Mouse (Mus musculus): ENCODE data around the gene Wee1. TPM values are rescaled to one million over a fixed set of nuclear protein-coding genes. Genes with fewer than 3 reads are reported as not detected.
"Not testable (repeated sequence)": the region's sequence is repeated elsewhere in the genome, so short reads cannot be mapped to it uniquely, and the experiment has no call there.

Gene Wee1
- total and polyA plus RNA-seq, 2 experiments, result 0.40 to 5.3 TPM

DNA sequence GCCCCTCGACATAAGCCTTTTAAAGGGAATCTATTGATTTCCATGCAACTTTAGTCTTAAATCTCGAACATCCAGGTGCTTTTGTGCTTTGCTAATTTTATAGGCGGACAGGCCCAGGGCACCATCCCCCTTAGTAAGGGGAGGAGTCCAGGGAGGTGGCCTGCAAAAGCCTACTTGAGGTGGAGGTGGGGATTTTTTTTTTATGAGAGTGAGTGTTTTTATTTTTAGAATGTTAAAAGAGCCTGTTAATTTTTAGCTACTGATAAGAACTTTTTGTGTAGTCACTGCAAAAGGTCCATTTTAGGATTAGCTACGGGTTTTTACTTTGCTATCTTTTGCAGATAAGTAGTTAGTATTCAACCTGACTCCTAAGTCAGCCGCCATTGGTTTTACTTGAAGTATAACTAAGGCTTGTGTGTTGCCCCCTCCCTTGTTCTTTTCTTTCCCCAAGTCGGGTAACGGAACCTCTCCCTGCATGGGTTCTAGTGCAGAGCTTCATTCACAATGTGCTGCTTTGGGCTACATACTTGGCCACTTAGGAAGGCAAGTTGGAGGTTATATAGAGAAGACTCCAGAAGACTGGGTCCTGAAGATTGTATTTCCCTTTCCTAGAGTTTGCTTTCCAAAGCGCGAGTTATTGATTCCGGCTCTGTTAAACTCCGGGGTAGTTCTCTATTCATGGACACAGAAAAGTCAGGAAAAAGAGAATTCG, 2.2 kb downstream of the Wee1 start:
- H3K36me3 ChIP-seq (ENCODE audit: control insufficient read depth, insufficient read depth, low read length), result peaks cover 3% of the 10 kb centered on the region; the same call in 1 of the 2 replicates
- WGBS, result 9% methylated on average over 12 of the region's 12 CpGs
- TF ChIP-seq POLR2A (IDR thresholded peaks at IDR 0.05; ENCODE audit: extremely low read depth, insufficient read depth, low read length), result no peak
- TF ChIP-seq CTCF (IDR thresholded peaks at IDR 0.05; ENCODE audit: low read depth, low read length), result no peak
- peaks cover 8% of the 10 kb centered on the region for H3K4me1 ChIP-seq (ENCODE audit: control insufficient read depth, insufficient read depth, low read length)
- no peaks in the 10 kb centered on the region for H3K79me2 ChIP-seq (ENCODE audit: control insufficient read depth, insufficient read depth, low read length)
- H3K27me3 ChIP-seq (ENCODE audit: control insufficient read depth, insufficient read depth, low read length), result no peaks in the 10 kb centered on the region
- peak overlapping the region; percentile 96 for H3K27ac ChIP-seq (replicated peaks; ENCODE audit: insufficient read depth, low read depth, low read length)
- H3K9ac ChIP-seq (ENCODE audit: low read depth, low read length), result peak overlapping the region; percentile 83
- peak; percentile 88 for DNase-seq (ENCODE audit: extremely low read depth, low read depth, low spot score)
- peak overlapping the region; percentile 91 for H3K4me3 ChIP-seq (ENCODE audit: insufficient read depth, low read depth, low read length)

- Histone ChIP-seq H3K36me3 (ENCODE audit: control insufficient read depth, insufficient read depth, low read length) (peaks cover 7% of the 10 kb centered on the region), H3K27me3 (ENCODE audit: control insufficient read depth, insufficient read depth, low read length) (no peaks in the 10 kb centered on the region), H3K4me3 (ENCODE audit: insufficient read depth, low read depth, low read length) (no peak overlapping the region), H3K4me1 (ENCODE audit: control insufficient read depth, insufficient read depth, low read length) (peaks cover 3% of the 10 kb centered on the region; the same call in 1 of the 2 replicates), H3K27ac (replicated peaks; ENCODE audit: insufficient read depth, low read depth, low read length) (no peak overlapping the region), H3K79me2 (ENCODE audit: control insufficient read depth, insufficient read depth, low read length) (no peaks in the 10 kb centered on the region), H3K9ac (ENCODE audit: low read depth, low read length) (no peak overlapping the region)
- WGBS, result 86% methylated on average over 2 of the region's 2 CpGs
- TF ChIP-seq CTCF (IDR thresholded peaks at IDR 0.05; ENCODE audit: low read depth, low read length) (no peak), POLR2A (IDR thresholded peaks at IDR 0.05; ENCODE audit: extremely low read depth, insufficient read depth, low read length) (no peak)
- no peak for DNase-seq (ENCODE audit: extremely low read depth, low read depth, low spot score)
Measured at GRCm38 (mm10) chr7:110128566-110128965, 6.7 kb downstream of the Wee1 start.

GRCm38 (mm10) chr7:110132272-110132671, 10.4 kb downstream of the Wee1 start:
- H3K4me3 ChIP-seq (ENCODE audit: insufficient read depth, low read depth, low read length); H3K9ac ChIP-seq (ENCODE audit: low read depth, low read length); DNase-seq (ENCODE audit: extremely low read depth, low read depth, low spot score); H3K27me3 ChIP-seq (ENCODE audit: control insufficient read depth, insufficient read depth, low read length); H3K4me1 ChIP-seq (ENCODE audit: control insufficient read depth, insufficient read depth, low read length); H3K27ac ChIP-seq (replicated peaks; ENCODE audit: insufficient read depth, low read depth, low read length); H3K79me2 ChIP-seq (ENCODE audit: control insufficient read depth, insufficient read depth, low read length): not testable (repeated sequence)
- H3K36me3 ChIP-seq (ENCODE audit: control insufficient read depth, insufficient read depth, low read length), result peaks cover 16% of the 10 kb centered on the region
- WGBS, result 87% methylated on average over 2 of the region's 2 CpGs

- TF ChIP-seq POLR2A (IDR thresholded peaks at IDR 0.05; ENCODE audit: extremely low read depth, insufficient read depth, low read length), result no peak
- no peak for TF ChIP-seq CTCF (IDR thresholded peaks at IDR 0.05; ENCODE audit: low read depth, low read length)
- Histone ChIP-seq H3K27ac (replicated peaks; ENCODE audit: insufficient read depth, low read depth, low read length) (peak overlapping the region; percentile 54), H3K4me3 (ENCODE audit: insufficient read depth, low read depth, low read length) (no peak overlapping the region), H3K36me3 (ENCODE audit: control insufficient read depth, insufficient read depth, low read length) (peaks cover 19% of the 10 kb centered on the region), H3K27me3 (ENCODE audit: control insufficient read depth, insufficient read depth, low read length) (no peaks in the 10 kb centered on the region), H3K4me1 (ENCODE audit: control insufficient read depth, insufficient read depth, low read length) (no peaks in the 10 kb centered on the region; the same call in 1 of the 2 replicates), H3K9ac (ENCODE audit: low read depth, low read length) (no peak overlapping the region), H3K79me2 (ENCODE audit: control insufficient read depth, insufficient read depth, low read length) (no peaks in the 10 kb centered on the region)
- DNase-seq (ENCODE audit: extremely low read depth, low read depth, low spot score), result peak; percentile 96
- 70% methylated on average over 5 of the region's 5 CpGs for WGBS
Measured at GRCm38 (mm10) chr7:110133988-110134387, 12.1 kb downstream of the Wee1 start.

GRCm38 (mm10) chr7:110138538-110138937, 16.7 kb downstream of the Wee1 start:
- Histone ChIP-seq H3K4me1 (ENCODE audit: control insufficient read depth, insufficient read depth, low read length) (no peaks in the 10 kb centered on the region), H3K27ac (replicated peaks; ENCODE audit: insufficient read depth, low read depth, low read length) (no peak overlapping the region), H3K27me3 (ENCODE audit: control insufficient read depth, insufficient read depth, low read length) (no peaks in the 10 kb centered on the region), H3K36me3 (ENCODE audit: control insufficient read depth, insufficient read depth, low read length) (peaks cover 42% of the 10 kb centered on the region), H3K79me2 (ENCODE audit: control insufficient read depth, insufficient read depth, low read length) (no peaks in the 10 kb centered on the region), H3K9ac (ENCODE audit: low read depth, low read length) (no peak overlapping the region), H3K4me3 (ENCODE audit: insufficient read depth, low read depth, low read length) (no peak overlapping the region)
- no peak for DNase-seq (ENCODE audit: extremely low read depth, low read depth, low spot score)
- WGBS, result 88% methylated on average over 2 of the region's 2 CpGs
- TF ChIP-seq CTCF (IDR thresholded peaks at IDR 0.05; ENCODE audit: low read depth, low read length), result no peak
- TF ChIP-seq POLR2A (IDR thresholded peaks at IDR 0.05; ENCODE audit: extremely low read depth, insufficient read depth, low read length), result no peak

DNA sequence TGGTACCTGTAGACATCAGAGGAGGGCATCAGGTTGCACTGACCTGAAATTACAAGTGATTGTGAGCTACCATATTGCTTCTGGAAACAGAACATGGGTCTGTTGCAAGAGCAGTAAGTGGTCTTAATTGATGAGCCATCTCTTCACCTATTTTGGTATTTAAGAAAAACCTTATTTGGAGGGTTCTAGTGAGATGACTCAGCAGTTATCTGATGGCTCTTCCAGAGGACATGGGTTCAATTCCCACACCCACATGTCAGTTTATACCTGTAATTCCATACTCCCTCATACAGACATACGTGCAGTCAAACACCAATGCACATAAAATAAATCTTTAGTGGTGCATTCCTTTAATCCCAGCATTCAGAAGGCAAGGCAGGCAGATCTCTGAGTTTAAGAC, 22.0 kb downstream of the Wee1 start:
- H3K4me3 ChIP-seq (ENCODE audit: insufficient read depth, low read depth, low read length), result no peak overlapping the region
- DNase-seq (ENCODE audit: extremely low read depth, low read depth, low spot score), result no peak
- no peaks in the 10 kb centered on the region; the same call in 1 of the 2 replicates for H3K4me1 ChIP-seq (ENCODE audit: control insufficient read depth, insufficient read depth, low read length)
- no peak overlapping the region for H3K27ac ChIP-seq (replicated peaks; ENCODE audit: insufficient read depth, low read depth, low read length)
- H3K27me3 ChIP-seq (ENCODE audit: control insufficient read depth, insufficient read depth, low read length), result no peaks in the 10 kb centered on the region
- H3K79me2 ChIP-seq (ENCODE audit: control insufficient read depth, insufficient read depth, low read length), result no peaks in the 10 kb centered on the region
- no peak for TF ChIP-seq CTCF (IDR thresholded peaks at IDR 0.05; ENCODE audit: low read depth, low read length)
- WGBS, result 100% methylated on average over 1 of the region's 1 CpGs
- peaks cover 28% of the 10 kb centered on the region for H3K36me3 ChIP-seq (ENCODE audit: control insufficient read depth, insufficient read depth, low read length)
- no peak overlapping the region for H3K9ac ChIP-seq (ENCODE audit: low read depth, low read length)
